Mouse (Mus musculus) MN1 (cell line): ENCODE data around the gene Gm3376.
"Not testable (repeated sequence)": the region's sequence is repeated elsewhere in the genome, so short reads cannot be mapped to it uniquely, and the experiment has no call there.

Source experiments
- DNase-seq: peaks from one replicate; pipeline ENCODE4 v3.0.0-alpha.2; 2016; ENCODE audit warnings: low spot score

Gm3376 gene

GRCm38 (mm10) chrY:3771373-3771772 is at the start of gene Gm3376:
Gene Gm3376, plus strand, starts transcription at chrY:3771673.
- DNase-seq = not testable (repeated sequence)
